Mouse (Mus musculus) hindbrain, embryonic 15.5 days (tissue): ENCODE measurements around the gene Gdf2. TPM values are rescaled to one million over a fixed set of nuclear protein-coding genes. Genes with fewer than 3 reads are reported as not detected.

Experiments used
- polyA plus RNA-seq: library from polyadenylated mRNA; unstranded; fragments of >200 nt; fragmentation: Nextera tagmentation; extraction: Ambion mirVana; gene quantifications from 2 replicates; pipeline ENCODE4 v1.2.1, GENCODE M21; 2015

The Gdf2 gene
- polyA plus RNA-seq, 1 experiment from 2014 or later = 0.06 TPM

Other genes with a start within 250 kb of the Gdf2 start
- gene Gdf10, start 17.5 kb upstream of the Gdf2 start, polyA plus RNA-seq = 10.0 and 16.1 TPM in 2 replicates
- 0.05 and 0.06 TPM in 2 replicates for gene Rbp3, start 13.0 kb downstream of the Gdf2 start, polyA plus RNA-seq
- 1.2 and 1.5 TPM in 2 replicates for gene Zfp488, start 37.7 kb downstream of the Gdf2 start, polyA plus RNA-seq
- gene Gm30083, start 74.1 kb downstream of the Gdf2 start, polyA plus RNA-seq = not detected in 2 replicates
- gene Gm5460, start 75.7 kb downstream of the Gdf2 start, polyA plus RNA-seq = not detected in 2 replicates
- gene Antxrl, start 111.7 kb downstream of the Gdf2 start, polyA plus RNA-seq = not detected in 2 replicates
- gene Anxa8, start 144.9 kb downstream of the Gdf2 start, polyA plus RNA-seq = 0.16 TPM in 1 of 2 replicates, not detected in the other
- not detected in 2 replicates for gene A630023A22Rik, start 161.7 kb downstream of the Gdf2 start, polyA plus RNA-seq
- 0.13 and 0.22 TPM in 2 replicates for gene Npy4r, start 211.4 kb downstream of the Gdf2 start, polyA plus RNA-seq